Mouse (Mus musculus) layer of hippocampus, postnatal 25 days (tissue): Measurements from ENCODE around the gene Rtkn. TPM values are rescaled to one million over a fixed set of nuclear protein-coding genes. Genes with fewer than 3 reads are reported as not detected.
"Not testable (repeated sequence)": the region's sequence is repeated elsewhere in the genome, so short reads cannot be mapped to it uniquely, and the experiment has no call there.

Experiments used
- DNase-seq, 2 experiments: peaks; one replicate each; pipeline ENCODE4 v3.0.0; 2022; ENCODE audit warnings: mixed read lengths in 2 of 2, low spot score in 1 of 2; ENCODE audit errors: extremely low spot score in 1 of 2
- total RNA-seq, 2 experiments: library from RNA; stranded (reverse); gene quantifications; 2 replicates each; pipeline ENCODE4 v1.2.3; 2021

Gene Rtkn
- total RNA-seq, 2 experiments from 2014 or later = 83.6 to 93.5 TPM

GRCm38 (mm10) chr6:83136881-83137575, 1.8 kb downstream of the Rtkn start:
- no peak for DNase-seq

- DNase-seq = peak in 1 of 2 experiments; percentile 56
Observed at GRCm38 (mm10) chr6:83137576-83137950, 2.3 kb downstream of the Rtkn start.

GRCm38 (mm10) chr6:83138056-83138455, 2.8 kb downstream of the Rtkn start:
- no peak for DNase-seq

GRCm38 (mm10) chr6:83140044-83140443, 4.8 kb downstream of the Rtkn start:
- no peak for DNase-seq

- no peak for DNase-seq
Observed at GRCm38 (mm10) chr6:83141636-83142035, 6.4 kb downstream of the Rtkn start.

GRCm38 (mm10) chr6:83142211-83142731, 7.0 kb downstream of the Rtkn start:
- peak; percentile 57 to 67 for DNase-seq

- DNase-seq = no peak
Observed at GRCm38 (mm10) chr6:83142886-83143285, 7.6 kb downstream of the Rtkn start.

GRCm38 (mm10) chr6:83145209-83145608, 9.9 kb downstream of the Rtkn start:
- DNase-seq = no peak

GRCm38 (mm10) chr6:83145805-83146204, 10.5 kb downstream of the Rtkn start:
- DNase-seq = no peak

GRCm38 (mm10) chr6:83147280-83147679, 12.0 kb downstream of the Rtkn start:
- no peak for DNase-seq

- DNase-seq = no peak
Observed at GRCm38 (mm10) chr6:83151721-83152120, 16.5 kb downstream of the Rtkn start.

GRCm38 (mm10) chr6:83153038-83153437, 17.8 kb downstream of the Rtkn start:
- DNase-seq = no peak

GRCm38 (mm10) chr6:83153485-83153884, 18.2 kb downstream of the Rtkn start:
- DNase-seq = no peak

GRCm38 (mm10) chr6:83155552-83156238, 20.4 kb downstream of the Rtkn start:
- DNase-seq = no peak

- DNase-seq = peak; percentile 61 to 71
Observed at GRCm38 (mm10) chr6:83156259-83156684, 21.0 kb downstream of the Rtkn start, which contains the start of the genes Wdr54 and 1700003E16Rik. TSS of gene Wdr54 (minus strand) at chr6:83156397. TSS of gene 1700003E16Rik (plus strand) at chr6:83156404.

- not testable (repeated sequence) for DNase-seq
Observed at GRCm38 (mm10) chr6:83159456-83159855, 24.2 kb downstream of the Rtkn start.

GRCm38 (mm10) chr6:83161442-83161841, 26.2 kb downstream of the Rtkn start:
- DNase-seq = no peak

- no peak for DNase-seq
Observed at GRCm38 (mm10) chr6:83161921-83162641, 26.8 kb downstream of the Rtkn start.

- DNase-seq = peak in 1 of 2 experiments; percentile 74
Observed at GRCm38 (mm10) chr6:83162701-83163100, 27.4 kb downstream of the Rtkn start.

- DNase-seq = no peak
Observed at GRCm38 (mm10) chr6:83165026-83165606, 29.9 kb downstream of the Rtkn start.
